Mouse (Mus musculus) layer of hippocampus, postnatal 10 days (tissue): Measurements from ENCODE around the gene Sgpp2. TPM values are rescaled to one million over a fixed set of nuclear protein-coding genes. Genes with fewer than 3 reads are reported as not detected.

Source experiments
- DNase-seq, 2 experiments: peaks; one replicate each; pipeline ENCODE4 v3.0.0; 2021; ENCODE audit warnings: low spot score in 2 of 2
- total RNA-seq, 2 experiments: library from RNA; stranded (reverse); gene quantifications; 2 replicates each; pipeline ENCODE4 v1.2.3; 2021

Sgpp2 gene
- total RNA-seq, 2 experiments from 2014 or later: 1.3 to 2.3 TPM

- DNase-seq: no peak
These were observed 89.6 kb downstream of the Sgpp2 start for GRCm38 (mm10) chr1:78399755-78400154.

GRCm38 (mm10) chr1:78401413-78401812, 91.3 kb downstream of the Sgpp2 start:
- DNase-seq: no peak

DNA sequence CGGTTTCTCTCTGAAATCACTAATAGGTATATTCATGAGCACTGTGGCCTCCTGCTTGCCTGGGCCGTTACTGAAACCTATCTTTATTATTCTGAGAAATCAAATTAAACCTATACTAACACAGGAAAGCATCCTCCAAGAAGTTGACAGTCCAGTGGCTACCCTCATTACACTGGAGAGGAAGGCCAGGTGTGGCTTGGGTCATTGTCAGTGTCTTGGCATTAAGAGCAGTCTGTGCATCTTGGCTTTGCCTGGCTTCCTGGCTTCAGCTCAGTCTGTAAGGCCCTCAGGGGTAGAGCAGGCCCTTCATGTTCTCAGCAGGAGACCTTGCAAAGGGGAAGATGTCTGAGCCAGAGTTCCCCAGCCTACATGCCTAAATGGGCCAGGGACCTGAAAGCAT, 99.3 kb downstream of the Sgpp2 start:
- DNase-seq: no peak

DNA sequence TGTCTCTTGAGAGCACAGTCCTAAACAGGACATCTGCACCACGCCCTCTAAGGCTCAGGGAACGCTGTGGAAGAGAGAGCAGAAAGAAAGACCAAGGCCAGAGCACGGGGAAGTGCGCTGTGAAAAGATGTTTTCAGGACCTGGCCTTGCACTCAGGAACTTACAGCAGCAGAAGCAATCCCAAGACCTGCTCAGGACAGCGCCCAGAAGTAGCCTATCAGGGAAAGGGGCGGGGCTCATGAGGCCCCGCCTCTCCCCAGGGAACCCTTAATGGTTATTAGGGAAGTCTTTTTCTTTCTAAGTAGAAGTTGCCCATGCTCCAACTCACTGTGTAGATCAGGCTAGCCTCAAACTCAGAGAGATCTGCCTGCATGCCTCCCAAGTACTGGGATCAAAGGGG, 102.5 kb downstream of the Sgpp2 start:
- no peak for DNase-seq

- DNase-seq: no peak
These were observed 104.3 kb downstream of the Sgpp2 start for GRCm38 (mm10) chr1:78414421-78414820.

DNA sequence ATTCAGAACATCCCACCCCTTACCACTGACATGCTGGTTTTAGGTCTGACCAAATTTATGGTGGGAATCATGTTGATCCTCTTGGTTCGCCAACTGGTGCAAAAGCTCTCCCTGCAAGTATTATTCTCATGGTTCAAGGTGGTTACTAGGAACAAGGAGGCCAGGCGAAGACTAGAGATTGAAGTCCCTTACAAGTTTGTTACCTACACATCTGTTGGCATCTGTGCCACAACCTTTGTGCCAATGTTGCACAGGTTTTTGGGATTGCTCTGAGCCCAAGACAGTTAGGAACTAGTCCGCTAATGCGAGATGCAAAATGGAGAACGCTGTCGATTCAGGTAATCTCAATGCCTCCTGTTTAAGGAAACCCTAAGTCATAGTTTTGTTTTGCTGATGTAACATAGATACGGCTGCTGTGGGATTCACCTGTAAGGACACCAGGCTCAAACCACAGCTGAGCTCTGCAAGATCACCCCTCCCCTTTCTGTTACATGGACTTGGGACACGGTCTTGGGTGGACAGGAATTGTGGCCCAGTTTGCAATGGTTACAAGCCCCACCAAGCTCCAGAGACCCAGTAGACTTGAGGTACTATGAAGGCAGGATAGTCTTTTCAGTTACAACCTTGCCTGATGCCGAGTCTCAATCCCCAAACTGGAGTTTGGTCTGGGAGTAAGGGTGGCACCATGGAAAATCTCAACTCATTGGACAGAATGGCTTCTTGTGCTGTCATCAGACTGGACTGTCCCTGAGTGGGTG, 107.2 kb downstream of the Sgpp2 start:
- no peak for DNase-seq

DNA sequence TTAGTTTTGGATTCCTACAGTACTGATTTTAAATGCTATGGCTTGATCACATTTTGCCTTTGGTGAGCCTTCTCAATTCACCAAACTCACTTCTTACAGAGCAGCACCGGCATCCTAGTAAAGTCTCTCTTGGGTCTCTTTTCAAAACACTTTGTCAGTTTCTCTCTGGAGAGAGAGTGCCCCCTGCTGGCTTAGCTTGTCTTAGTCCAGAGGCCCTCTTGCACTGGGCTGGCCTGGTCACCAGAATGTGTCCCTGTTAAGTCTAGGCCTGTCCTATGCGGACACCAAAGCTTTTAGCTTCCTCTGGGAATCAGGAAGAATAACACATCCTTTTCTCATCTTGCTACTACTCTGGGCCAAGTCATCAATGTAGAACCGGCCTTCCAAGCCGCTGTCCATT, 109.4 kb downstream of the Sgpp2 start:
- DNase-seq: peak; percentile 82 to 83

- DNase-seq: no peak
These were observed 110.1 kb downstream of the Sgpp2 start for GRCm38 (mm10) chr1:78420271-78420670.

GRCm38 (mm10) chr1:78421749-78422148, 111.6 kb downstream of the Sgpp2 start:
- DNase-seq: no peak

DNA sequence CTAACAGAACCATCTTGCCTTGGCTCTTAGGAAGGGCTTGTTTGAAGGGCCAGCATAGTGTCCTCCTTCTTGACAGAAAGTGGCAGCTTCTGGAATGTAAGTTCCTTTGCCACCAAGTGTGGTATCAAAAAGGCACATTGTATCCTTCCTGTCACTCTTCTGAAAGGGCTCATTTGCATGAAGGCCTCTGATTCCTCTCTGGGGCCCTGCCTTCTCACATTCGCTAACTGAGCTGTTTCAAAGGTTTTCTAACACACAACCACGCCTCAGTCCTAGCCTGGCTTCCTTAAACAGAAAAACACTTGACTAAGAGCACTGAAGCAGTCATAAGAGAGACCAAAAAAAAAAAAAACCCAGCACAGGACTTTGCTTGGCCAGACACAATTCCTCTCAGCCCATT, 112.4 kb downstream of the Sgpp2 start:
- DNase-seq: no peak

DNA sequence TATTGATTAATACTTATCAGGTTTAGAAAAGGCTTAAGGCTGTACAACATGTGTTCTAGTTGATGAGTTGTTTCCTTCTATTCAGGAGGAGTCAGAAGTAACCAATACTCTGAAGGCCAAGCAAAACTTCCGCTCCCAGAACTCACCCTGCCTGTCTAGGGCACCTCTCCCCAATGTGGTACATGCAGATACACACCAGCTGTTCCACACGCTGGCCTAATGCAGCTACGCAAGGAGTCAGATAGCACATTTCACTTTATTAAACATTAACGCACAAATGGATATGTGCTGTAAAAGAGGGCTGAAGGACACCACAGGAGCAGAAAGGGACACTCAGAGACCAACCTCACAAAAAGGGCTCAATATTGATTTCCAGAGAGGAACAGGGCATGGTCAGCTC, 114.7 kb downstream of the Sgpp2 start:
- no peak for DNase-seq

GRCm38 (mm10) chr1:78425309-78425708, 115.2 kb downstream of the Sgpp2 start:
- DNase-seq: no peak

DNA sequence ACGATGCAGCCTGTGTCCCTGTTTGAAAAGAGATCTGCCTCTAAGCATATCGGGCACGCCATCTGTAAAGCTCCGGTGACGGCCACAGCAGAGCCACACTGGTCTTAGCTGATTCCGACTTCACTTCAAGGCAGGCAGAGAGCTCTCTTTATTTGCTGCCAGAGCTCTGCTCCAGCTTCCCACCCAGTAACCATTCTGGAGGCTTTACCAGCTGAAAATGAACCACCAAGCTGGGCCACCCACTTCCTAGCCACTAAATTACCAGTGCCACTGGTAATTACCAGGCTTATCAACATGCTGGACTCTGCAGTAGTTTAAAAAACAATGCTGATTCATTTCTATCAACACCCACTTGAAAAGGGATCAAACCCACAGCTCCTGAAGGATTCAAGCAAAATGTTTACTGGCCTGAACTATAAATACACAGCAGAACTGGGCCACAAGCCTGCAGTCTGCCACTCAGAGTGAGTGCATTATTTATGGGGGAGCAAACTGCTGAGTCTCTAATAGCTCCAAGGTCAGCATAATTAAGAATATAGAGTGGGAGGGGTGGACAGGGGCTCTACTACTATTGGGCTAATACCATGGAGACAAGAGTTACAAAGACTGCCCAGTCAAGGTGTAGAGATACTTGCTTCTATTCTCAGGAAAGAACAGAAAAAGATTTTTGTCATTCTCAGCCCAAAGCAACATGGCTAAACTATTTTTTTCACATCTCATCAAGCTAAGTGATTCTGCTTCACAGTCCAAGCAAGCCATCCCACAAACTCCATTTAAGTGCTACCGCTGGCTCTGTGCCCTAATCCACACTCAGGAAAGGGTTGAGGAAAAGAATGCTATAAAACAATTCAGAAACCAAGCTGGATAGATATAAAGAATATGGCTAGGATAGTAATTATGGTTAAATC, 115.9 kb downstream of the Sgpp2 start:
- peak; percentile 11 to 23 for DNase-seq

DNA sequence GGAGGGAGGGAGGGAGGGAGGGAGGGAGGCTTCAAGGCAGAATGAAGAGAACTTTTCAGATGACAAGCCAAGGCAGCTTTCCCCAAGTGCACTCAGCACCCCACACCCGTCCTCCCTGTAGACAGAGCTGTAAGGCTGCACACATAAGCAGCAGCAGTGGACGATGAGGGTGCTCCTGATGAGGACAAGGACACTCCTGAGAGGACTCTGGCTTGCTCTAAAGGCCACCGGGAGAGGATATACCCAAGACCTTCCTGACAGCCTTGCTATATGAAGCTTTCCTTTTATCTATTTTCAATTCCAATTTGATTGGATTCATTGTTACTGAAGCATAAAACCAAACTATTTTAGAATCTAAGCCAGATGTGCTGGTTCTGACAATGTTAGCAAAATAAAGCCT, 116.7 kb downstream of the Sgpp2 start:
- no peak for DNase-seq

DNA sequence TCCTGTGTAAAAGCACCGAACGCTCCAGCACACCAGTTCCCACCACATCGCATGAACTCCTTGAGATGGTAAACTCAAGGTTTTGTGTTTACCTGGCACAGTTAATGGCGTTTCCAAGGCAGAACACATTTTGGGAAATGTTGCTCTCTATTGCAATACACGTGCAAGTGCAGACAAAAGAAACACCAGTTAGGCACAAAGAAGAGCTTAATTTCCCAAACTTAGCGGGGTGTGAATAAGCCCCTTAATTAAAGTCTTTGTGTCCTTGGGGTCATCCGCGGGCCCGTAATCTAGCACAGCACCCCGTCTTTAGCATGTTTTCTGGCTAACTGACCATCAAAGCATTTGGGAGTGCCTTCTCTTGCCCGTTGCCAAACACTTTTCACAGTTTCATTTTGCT, 118.7 kb downstream of the Sgpp2 start:
- no peak for DNase-seq

DNA sequence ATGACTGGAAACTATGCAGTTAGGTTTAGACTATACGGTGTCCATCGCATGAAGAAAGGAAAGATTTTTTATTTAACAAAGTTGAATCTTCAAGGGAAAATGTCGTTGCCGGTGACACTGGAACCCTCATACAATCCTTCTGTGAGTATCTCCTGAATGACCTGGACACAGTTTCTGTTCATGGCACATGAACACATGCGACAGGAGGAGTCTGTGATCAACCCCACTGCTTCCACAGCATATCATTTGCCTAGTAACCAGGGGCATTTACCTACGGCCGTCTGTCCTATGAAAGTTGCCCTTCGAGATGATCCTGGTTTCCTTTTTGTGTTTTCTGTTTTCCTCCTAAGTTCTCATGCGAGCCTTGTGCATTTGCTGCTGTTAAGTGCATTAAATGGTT, 123.3 kb downstream of the Sgpp2 start:
- DNase-seq: no peak

- DNase-seq: no peak
These were observed 125.8 kb downstream of the Sgpp2 start for GRCm38 (mm10) chr1:78435967-78436366.

GRCm38 (mm10) chr1:78436445-78436844, 126.3 kb downstream of the Sgpp2 start:
- no peak for DNase-seq

DNA sequence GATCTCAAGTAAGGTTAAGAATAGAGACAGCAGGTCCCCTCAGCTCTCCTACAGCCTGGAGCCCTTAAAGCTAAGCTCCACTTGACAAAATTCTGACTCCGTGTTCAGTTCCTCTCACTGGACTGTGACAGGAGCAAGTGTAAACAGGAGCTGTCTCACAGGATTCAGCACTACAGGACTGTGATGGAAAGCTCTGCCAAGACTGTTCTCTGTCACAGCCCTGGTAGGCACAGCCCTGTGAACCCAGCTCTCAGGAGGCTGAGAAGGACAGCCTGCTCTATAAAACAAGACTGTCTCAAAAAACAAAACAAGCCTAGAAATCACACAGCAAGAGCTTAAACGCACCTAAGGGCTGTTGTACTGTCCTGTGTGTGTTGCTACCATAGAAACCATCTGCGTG, 127.0 kb downstream of the Sgpp2 start:
- DNase-seq: no peak

- no peak for DNase-seq
These were observed 130.6 kb downstream of the Sgpp2 start for GRCm38 (mm10) chr1:78440716-78441115.

DNA sequence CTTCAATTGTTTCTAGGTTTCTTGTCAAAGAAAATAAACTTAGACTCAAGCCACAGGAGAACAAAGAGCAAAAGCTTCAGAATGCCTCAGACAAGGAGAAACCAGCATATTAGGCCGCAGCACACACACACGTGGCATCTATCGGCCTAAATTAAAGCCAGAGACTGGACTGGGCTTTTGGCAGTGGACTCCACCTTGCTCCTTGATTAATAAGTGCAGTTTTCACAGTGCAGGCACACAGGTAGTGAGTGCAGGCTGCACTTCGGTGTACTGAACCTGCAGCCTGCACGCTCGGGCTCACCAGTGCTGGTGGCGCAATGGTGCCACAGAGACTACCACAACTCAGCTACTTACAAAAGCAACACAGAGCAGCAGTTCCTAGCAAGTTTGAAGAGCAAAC, 132.9 kb downstream of the Sgpp2 start:
- no peak for DNase-seq

DNA sequence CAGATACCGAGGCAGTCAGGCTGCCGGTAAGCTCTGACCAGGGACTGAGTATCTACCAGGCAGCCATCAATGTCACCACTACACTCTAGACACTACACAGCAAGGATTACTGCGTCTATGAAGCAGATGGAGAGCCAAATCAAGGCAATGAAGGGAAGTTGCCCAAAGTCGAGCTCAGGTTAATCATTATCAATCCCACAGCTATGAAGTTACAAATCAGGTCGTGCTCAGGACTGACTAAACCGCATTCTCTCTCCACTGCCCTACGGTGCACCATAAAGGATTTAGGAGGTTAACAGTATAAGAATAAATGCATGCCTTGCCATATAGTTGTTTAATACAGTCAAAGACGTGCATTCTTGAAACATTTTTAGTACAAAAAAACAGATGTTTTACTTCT, 136.1 kb downstream of the Sgpp2 start:
- DNase-seq: no peak

DNA sequence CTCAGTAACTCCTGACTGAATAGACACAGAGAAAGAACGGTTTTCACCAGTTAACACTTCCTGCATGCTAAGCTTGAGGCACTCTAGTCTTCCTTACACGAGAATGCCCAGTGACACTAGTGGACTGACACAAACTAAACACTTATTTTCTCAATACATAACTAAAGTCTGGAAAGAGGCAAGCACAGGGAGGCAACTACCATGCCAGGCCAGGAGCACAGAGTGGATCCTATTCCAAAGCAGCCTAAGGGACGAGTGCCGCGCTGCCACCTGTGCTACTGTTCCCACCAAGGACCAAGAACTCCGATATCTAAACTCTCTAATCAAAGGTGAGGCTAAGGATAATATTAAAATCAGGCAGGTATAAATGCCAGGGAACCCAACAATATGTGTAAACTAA, 136.6 kb downstream of the Sgpp2 start:
- DNase-seq: no peak
